Mouse (Mus musculus) stomach, postnatal 0 days (tissue): ENCODE measurements around the gene Pkm.

Experiments
- CTCF ChIP-seq: IDR thresholded peaks from 2 replicates; pipeline ENCODE4 v1.5.1; 2016; ENCODE audit warnings: antibody characterized with exemption, low read depth, mild to moderate bottlenecking, moderate library complexity
- EP300 ChIP-seq: optimal IDR thresholded peaks from 2 replicates; pipeline ENCODE3; 2016; ENCODE audit warnings: antibody characterized with exemption

DNA sequence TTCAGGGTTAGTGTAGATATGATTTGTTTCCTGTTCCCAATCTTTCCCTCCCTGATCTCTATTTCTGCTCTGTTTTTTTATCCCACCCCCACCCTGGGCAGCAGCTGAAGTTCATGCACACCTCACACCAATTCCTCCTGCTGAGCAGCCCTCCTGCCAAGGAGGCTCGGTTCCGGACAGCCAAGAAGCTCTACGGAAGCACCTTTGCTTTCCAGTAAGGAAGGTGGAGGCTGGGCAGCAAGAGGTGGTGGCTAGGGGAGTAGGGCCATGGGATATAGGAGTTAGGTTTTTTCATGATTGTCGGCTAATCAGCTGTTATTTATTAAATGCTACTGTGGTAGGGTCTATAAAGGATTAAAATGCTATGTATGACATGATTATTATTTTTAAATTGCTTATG is 16.2 kb upstream of the Pkm start:
- TF ChIP-seq CTCF = no peak
- no peak for TF ChIP-seq EP300
